Mouse (Mus musculus) heart, postnatal 14 days (tissue): Measurements from ENCODE around the gene Smpd4. TPM values are rescaled to one million over a fixed set of nuclear protein-coding genes. Genes with fewer than 3 reads are reported as not detected.
"Not testable (repeated sequence)": the region's sequence is repeated elsewhere in the genome, so short reads cannot be mapped to it uniquely, and the experiment has no call there.

Experiments used
- DNase-seq, 2 experiments: peaks; one replicate each; pipeline ENCODE4 v3.0.0; 2021 to 2022
- intact Hi-C: fragments of 180-260 bp; cut with DNase I; formaldehyde crosslinking; loops from one replicate; pipeline ENCODE4 v1.15.1; 2025
- long read RNA-seq, 2 experiments: library from polyadenylated mRNA; stranded (forward); transcript quantifications; one replicate each; pipeline ENCODE4 v2.0.0; 2021
- total RNA-seq, 2 experiments: library from RNA; stranded (reverse); gene quantifications; 2 replicates each; pipeline ENCODE4 v1.2.3; 2021

The Smpd4 gene
- total RNA-seq = 10 to 100 TPM; 18.7 to 21.2 TPM
- long read RNA-seq, experiment 1, full-length matches to known transcripts = 3 of 6 reads
- long read RNA-seq, experiment 1, partial matches to known transcripts = 3 of 6 reads
- long read RNA-seq, experiment 1, other reads (novel, unspliced or antisense) = 0 of 6 reads
- long read RNA-seq, experiment 2, full-length matches to known transcripts = 7 of 12 reads
- long read RNA-seq, experiment 2, partial matches to known transcripts = 3 of 12 reads
- long read RNA-seq, experiment 2, other reads (novel, unspliced or antisense) = 2 of 12 reads

DNA sequence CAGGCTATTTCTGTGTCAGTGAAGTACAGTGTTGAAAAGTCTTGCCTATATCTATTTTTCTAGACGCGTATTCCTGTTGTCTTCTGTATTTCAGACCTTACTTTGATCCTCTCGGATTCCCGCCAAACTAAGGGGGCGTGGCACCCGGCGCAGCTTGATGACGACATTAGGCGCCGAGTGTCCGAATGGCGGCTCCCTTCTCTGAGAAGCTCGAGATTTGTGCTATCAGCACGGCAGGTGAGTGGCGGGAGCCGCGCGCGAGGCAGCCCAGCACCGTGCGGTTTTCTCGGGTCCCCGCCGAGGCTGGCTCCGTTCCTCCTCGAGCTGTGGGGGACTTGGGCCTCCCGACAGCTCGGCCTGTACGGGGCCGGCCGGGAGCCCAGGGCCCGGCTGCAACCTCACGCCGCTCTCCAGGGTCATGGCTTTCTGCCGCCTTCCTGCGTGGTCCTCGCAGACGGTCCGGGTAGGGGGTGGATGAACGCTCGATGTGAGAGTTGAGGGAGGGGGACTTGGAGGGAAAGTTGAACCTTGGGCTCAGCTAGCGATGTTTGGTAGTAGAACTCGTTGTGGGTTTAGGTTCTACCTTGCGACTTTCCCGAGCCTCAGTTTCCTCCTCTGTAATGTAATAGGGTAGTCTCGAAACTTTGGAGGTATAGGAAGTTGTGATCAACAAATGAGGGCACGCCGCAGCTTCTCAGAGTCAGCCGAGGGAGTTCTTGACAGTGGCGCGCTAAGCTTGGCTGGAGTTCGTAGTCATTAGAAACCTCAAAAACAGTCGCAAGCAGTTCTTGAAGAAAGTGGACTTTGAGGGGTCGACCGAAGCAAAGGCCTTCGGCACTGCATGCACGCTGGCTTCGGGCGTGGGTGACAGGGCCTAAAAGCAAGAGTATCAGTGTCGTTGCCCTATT lies at the start of gene Smpd4:
TSS of gene Smpd4 (plus strand) at position 157 of the 908 bp plus-strand sequence.
- intact Hi-C loops = loop anchor here (5.0 kb wide), 1 partner anchor 217 kb away; no protein-coding TSS in a partner anchor
- DNase-seq = peak; percentile 89 to 96

DNA sequence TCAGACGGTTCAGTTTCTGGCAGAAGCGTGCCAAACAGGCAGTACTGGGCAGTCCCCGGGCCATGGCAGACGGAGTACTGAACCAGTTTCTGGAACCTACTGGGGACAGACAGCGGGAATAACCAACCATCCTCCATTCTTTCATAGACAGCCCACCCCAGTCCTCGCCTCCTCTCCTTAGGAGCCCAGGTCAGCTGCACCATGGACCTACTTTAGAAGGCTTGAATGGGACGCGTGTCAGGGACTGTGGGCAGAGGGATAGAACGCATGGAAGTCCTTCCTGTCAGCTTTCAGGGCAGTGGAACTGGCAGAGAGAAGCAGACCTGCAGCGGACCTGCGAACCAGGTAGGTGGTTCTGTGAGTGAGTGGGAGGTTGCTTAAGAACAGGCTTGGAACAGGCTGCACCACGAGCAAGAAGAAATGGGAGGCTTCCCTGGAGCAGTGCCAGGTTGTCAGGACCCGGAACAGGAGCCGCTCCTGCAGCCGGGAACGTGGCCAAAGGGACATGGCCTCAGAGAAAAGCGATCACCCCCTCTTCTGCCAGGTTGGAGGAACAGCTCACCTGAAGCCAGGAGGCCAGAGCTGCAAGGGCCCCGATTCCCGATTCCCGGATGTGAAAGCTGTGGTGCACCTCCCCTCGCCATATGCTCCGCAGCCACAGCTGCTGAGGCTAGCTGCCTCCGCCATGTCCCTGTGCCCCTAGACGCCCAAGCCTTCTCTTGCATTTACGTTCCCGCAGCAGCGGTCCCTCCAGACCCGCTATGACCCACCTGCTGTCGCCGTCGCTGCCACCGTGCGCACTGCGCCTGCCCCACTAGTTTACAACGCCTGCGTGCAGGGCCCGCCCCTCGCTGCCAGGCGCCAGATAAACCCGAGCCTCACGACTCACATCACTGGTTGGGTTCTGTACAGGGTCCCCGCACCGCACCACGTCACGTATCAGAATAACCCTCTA lies 43.0 kb upstream of the Smpd4 start:
- intact Hi-C loops = no loop called here
- DNase-seq = peak; percentile 55 to 66

DNA sequence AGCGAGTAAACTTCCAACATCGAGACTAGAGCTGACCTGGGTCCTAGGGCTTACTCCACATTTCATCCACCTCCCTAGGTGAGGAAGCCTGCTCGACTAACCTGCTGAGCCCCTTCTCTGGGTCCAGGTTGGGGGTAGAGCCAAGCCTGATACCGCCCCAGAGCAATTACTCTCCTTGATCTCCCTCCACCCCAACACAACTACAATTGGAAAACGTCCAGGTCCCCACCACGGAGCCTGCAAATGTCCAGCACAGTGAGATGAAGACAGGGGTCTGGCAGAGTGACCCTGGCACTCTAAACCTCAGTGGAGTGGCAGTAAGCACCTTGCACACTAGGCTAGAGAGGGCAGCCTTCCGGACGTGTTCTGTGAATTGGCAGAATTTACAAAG lies 42.3 kb upstream of the Smpd4 start:
- intact Hi-C loops = no loop called here
- DNase-seq = no peak

DNA sequence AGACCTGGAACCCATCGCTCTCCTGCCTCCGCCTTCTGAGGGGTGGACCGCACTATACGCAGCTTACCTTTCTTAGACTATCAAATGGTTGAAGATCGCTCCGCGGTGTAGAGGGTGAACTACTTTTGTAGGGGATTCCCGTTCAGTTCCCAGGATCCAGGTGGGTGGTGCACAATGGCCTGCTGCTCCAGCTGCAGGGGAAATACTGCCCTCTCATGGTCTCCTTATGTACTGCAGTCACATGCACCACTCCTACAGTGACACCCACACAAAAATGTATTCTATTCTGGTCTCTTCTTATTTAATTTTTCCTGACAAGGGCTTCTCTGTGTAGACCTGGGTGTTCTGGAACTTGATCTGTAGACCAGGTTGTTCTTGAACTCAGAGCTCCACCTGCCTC lies 36.1 kb upstream of the Smpd4 start, which contains the start of gene Slc7a4:
TSS of gene Slc7a4 (minus strand) at position 151 of the 400 bp plus-strand sequence.
- intact Hi-C loops = no loop called here
- DNase-seq = no peak

DNA sequence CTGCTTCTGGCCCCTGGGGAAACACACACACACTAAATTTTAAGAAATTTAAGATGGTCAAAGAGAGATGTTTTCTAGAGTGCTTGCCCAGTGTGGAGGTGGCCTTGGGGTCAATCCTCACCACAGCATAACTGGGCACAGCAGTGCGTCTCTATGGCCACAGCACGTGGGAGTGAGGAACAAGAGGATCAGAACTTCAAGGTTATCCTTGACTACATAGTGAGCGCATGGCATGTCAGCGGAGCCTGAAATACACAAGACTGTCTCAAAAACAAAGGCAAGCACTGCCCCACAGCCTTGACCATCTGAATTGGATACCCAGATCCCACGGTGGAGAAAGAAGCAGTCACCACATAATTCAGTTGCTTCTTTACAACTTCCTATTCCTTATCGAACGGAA lies 34.6 kb upstream of the Smpd4 start:
- intact Hi-C loops = no loop called here

DNA sequence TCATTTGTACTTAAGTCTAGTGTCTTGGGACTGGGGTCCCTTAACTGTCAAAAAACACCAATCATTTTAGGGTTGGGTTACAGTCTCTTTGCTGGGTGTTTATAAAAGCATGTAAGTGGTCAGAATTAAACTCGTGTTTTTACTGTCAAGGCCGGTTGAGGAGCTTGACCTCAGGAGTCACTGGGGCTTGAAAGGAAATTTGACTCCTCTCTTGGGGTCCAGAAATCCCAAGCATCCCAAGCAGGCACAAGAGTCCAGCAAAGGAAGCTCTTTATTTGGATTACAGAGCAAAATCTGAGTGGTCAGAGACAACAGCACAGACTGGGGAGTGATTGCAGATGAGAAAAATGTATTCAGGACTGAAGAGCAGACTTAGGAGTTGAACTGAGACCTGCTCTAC lies 28.4 kb upstream of the Smpd4 start:
- DNase-seq = no peak
- intact Hi-C loops = no loop called here

More for the DNA sequence above, 34.6 kb upstream of the Smpd4 start:
- DNase-seq = no peak

DNA sequence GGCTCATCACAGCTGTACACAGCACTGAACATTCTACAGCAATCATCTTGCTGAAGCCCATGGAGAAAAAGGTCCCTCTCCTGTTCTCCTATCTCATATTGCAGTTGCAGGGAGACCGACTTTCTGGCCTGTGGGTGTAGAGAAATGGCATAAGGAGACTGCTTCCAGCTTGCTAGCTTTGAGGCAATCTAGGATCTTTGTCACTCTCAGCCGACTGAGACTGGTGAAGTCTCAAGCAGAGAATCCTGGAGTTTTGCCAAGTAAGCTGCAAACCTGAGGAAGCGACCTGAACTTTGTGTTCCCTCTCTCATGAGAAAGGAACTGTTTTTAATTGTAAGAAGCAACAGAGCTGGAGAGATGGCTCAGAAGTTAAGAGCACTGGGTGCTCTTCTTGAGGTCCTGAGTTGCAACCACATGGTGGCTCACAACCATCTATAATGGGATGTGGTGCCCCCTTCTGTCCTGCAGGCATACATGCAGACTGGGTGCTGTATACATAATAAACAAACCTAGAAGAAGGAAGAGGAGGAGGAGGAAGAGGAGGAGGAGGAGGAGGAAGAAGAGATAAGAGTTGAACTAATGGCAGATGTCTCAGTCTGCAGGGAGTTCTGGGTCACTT lies 18.1 kb upstream of the Smpd4 start:
- DNase-seq = no peak
- intact Hi-C loops = no loop called here

DNA sequence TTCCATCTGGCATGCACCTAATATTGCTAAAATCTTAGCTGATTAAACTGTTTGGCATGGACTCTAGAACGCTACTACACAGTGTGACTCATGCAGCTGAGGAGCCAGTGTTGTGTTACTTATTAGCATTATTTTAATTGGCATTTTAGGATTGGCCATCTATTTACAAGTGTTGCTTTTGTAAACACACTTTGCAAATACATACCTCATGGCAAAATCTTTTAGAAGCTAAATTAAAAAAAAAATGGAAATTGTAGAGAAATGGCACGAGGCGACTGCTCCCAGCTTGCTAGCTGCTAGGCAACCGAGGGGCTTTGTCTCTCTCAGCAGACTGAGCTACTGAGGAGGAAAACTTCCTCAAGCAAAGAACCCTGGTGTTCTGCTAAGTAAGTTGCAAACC lies 14.2 kb upstream of the Smpd4 start:
- intact Hi-C loops = no loop called here
- no peak for DNase-seq

DNA sequence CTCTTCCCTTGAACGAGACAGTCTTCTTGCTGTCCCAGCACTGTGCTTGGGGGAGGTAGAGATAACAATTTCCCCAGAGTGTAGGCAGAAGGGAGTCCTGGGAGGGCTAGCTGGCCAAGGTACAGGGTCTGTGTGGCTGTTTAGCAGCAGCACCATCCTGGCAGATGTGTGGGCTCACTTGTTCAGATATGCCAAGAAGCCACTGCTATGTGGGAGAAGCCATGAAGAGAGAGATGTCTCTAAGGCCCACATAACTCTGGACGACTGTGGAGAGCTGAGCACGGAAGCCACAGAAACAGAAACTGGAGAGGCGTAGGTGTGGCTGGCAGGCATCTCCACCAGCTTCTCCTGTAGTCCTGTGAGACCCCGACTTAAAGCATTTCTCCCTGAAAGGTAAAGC lies 13.5 kb upstream of the Smpd4 start:
- intact Hi-C loops = no loop called here
- no peak for DNase-seq

DNA sequence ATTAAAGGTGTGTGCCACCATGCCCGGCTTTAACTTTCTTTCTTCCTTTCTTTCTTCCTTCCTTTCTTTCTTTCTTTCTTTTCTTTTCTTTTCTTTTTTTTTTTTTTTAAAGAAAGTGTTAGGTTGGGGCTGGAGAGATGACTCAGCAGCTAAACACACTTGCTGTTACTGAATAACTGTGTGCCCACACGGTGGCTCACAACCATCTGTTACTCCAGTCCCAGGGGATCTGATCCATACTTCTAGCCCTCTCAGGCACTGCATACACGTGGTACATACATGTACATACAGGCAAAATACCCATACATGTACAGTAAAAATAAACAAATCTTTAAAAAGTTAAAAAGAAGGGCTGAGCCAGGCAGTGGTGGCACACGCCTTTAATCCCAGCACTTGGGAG lies 7.8 kb upstream of the Smpd4 start:
- no peak for DNase-seq
- intact Hi-C loops = no loop called here

DNA sequence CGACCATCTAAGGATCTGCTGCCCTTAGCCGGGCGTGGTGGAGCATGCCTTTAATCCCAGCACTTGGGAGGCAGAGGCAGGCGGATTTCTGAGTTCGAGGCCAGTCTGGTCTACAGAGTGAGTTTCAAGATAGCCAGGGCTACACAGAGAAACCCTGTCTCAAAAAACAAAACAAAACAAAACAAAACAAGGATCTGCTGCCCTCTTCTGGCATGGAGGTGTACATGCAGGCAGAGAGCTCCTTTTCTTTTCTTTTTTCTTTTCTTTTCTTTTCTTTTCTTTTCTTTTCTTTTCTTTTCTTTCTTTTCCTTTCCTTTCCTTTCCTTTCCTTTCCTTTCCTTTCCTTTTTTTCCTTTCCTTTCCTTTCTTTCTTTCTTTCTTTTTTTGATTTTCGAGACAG lies 4.4 kb upstream of the Smpd4 start:
- intact Hi-C loops = loop anchor here (5.0 kb wide), 1 partner anchor 212 kb away; no protein-coding TSS in a partner anchor
- not testable (repeated sequence) for DNase-seq

DNA sequence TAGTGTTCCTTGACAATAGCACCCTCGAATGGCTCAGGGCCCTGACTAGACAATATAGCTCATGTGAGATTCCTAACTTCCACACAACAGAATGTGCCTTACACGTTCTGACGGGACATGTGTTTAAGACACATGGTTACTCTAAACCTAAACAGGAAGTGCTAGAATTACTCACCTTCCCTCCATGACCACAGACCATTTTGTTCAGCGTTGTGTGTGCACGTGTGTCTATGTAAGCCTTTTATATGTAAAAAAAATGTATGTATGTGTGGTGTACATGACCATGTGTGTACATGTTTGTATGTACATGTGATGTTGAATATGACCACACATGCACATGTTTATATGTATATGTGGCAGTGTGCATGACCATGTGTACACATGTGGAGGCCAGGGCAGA lies 2.9 kb upstream of the Smpd4 start:
- intact Hi-C loops = loop anchor here (1.0 to 5.0 kb wide), 2 partner anchors 59 to 214 kb away; no protein-coding TSS in a partner anchor
- no peak for DNase-seq

DNA sequence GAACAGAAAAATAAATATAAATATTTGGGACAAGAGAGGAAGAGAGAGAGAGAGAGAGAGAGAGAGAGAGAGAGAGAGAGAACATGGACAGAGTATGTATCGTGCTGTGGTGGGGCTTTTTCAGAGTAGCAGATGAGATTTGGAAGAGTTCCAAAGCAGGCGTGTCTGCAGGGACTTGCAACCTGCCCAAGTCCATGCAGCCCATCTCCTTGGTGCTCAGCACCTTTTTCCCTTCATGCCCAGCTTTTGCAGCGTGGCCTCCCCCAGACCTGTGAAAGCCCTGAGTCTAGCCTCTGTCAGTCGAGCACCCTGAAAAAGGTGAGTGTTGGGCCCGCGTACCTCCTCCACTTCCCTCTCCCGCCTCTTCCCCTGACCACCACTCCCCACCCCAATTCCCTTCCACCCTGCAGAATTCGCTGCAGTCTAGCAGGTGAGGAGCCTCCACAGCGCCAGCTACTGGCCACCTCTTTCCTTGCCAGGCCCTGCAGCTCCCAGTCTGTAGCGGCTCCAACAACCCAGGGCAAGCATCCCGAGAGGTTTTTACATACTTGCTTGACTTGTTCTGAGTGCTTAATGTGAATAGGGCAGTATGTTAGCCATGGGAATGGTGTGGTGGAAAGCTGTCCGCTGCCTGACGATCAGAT lies 1.1 kb upstream of the Smpd4 start:
- DNase-seq = peak; percentile 37 to 49
- intact Hi-C loops = loop anchor here (5.0 kb wide), 1 partner anchor 216 kb away; no protein-coding TSS in a partner anchor

DNA sequence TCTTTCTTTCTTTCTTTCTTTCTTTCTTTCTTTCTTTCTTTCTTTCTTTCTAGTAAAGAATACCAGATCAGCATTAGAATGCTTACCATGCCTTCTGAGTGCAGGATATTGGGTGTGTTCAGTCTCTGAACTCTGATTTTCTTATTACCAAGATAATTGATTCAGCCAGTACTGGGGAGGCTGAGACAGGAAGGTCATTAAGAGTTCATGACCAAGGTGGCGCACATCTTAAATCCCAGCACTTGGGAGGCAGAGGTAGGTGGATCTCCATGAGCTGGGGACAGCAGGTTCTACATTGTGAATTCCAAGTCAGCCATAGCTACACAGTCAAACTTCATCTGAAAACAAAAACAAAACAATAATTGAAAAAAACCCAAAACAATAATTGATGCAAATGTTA lies 2.8 kb downstream of the Smpd4 start:
- intact Hi-C loops = no loop called here
- no peak for DNase-seq

DNA sequence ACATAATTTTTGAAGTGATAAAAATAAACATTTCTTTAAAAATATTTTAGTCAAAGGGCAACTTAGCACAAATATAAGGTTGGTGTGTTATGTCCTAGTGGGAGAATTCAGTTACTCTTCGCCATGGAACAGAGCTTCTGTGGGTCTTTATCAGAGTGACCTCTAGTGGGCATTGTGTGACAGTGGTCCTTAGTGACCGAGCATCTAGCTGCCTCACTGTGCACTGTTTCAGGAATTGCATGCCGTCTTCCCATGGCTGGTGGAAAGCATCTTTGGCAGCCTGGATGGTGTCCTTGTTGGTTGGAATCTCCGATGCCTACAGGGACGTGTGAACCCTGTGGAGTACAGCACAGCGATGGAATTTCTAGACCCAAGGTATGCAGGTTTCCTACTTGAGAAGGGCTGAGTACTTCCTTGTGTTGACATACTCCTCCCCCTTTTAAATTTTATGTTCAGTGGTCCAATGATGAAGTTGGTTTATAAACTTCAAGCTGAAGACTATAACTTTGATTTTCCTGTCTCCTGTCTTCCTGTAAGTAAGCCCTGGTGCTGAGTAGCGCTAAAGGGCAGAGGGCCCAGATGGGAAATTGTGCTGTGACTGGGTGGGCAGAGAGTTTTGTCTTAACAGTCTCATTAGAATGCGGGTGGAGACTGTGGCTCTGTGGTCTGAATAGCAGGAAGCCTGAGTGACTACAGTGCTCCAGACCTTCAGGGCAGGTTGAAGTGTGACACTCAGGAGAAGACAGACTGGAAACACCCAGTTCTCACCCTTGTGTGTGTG lies 6.5 kb downstream of the Smpd4 start:
- DNase-seq = no peak
- intact Hi-C loops = no loop called here

DNA sequence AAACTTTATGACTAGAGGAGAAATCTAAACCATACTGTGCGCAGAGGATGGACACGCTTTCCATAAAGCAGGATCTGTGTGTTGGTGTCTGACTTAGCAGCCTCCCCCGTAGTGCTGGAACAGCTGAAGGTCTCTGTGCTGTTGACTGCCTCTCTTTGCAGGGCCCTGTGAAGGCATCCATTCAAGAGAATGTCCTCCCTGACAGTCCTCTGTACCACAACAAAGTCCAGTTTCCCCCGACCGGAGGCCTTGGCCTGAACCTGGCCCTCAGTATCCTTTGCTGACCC lies 7.1 kb downstream of the Smpd4 start:
- intact Hi-C loops = no loop called here

DNA sequence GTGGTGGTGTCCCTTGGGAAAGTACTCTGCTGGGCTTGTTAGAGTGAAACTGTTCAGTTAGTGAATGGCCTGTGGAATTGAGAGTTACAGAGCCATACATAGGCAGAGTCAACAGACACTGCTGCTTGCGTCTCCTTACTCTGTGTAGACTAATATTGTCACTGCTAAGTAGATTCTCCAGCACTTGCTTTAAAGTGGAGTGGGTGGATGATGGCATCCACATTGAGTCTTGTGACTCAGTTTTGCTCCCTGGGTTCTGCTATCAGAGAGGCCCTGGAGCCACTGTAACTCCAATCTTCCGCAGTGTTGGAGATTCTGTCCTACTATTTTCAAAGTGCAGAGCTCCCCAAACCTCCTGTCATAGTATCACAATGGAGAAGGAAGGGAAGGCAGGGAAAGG lies 13.4 kb downstream of the Smpd4 start:
- intact Hi-C loops = no loop called here
- no peak for DNase-seq

More for the DNA sequence above, 7.1 kb downstream of the Smpd4 start:
- DNase-seq = no peak

DNA sequence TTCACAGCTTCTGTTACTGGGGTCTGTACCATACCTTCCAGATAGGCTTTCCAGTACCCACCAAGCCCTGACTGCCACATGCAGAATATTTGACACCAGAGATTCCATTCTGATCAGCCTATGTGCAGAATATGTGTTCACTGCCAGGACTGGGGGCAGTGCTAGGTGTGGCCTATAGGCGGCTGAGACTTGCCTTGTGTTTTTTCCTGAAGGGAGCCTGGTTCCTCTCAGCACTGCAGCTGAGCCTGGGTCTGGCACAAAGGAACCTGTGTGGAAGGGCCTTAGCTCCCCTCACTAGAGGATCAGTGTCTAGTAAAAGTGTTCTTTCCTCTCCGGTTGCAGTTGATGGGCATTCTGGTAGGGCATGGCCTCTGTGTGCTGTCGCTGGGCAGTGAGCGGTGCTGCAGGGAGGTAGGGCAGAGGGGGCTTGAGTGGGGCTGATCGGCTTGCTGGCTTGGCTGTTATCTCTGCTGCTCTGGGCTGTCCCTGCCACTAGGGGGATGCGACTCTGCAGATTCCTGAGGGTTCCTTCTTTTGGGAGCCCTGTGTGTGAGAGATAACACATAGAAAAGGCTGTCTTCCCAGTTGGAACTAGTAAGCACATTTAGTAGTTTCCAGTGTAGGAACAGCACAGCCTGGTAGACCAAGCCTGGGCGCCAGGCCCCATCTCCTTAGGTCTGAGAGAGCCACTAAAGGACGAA lies 14.5 kb downstream of the Smpd4 start:
- no peak for DNase-seq
- intact Hi-C loops = no loop called here
